Mouse (Mus musculus): Measurements from ENCODE around the gene Primpol. TPM values are rescaled to one million over a fixed set of nuclear protein-coding genes. Genes with fewer than 3 reads are reported as not detected.

Primpol gene
- polyA plus RNA-seq, 1 experiment from 2014 or later, result 11.4 TPM

DNA sequence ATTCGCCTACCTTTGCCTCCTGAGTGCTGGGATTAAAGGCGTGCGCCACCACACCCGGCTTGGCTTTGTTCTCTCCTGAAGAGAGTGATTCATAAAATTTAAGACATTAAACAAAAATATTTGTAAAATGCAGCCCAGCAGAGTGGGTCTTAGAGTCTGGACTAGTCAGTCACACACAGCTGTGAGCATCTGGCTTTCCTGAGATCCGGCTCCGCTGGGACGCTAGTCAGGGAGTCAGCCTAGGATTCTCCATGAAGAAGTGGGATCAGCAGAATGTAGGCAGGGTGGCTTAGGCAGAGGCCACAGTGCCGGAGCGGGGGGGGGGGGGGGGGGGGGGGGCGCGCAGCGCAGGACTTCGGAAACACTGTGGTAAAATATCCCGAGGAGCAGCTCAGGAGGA, 46.3 kb downstream of the Primpol start:
- H3K27me3 ChIP-seq (ENCODE audit: low read depth, poor library complexity, severe bottlenecking), result no peaks in the 10 kb centered on the region
- H3K9me3 ChIP-seq (replicated peaks), result no peaks in the 10 kb centered on the region
- WGBS, result 97% methylated on average over 9 of the region's 14 CpGs
- DNase-seq (ENCODE audit: low spot score), result no peak
- H3K36me3 ChIP-seq, result peaks cover 67% of the 10 kb centered on the region
- no peak overlapping the region for H3K27ac ChIP-seq
- H3K4me1 ChIP-seq, result no peaks in the 10 kb centered on the region
- H3K4me3 ChIP-seq, result no peak overlapping the region

DNA sequence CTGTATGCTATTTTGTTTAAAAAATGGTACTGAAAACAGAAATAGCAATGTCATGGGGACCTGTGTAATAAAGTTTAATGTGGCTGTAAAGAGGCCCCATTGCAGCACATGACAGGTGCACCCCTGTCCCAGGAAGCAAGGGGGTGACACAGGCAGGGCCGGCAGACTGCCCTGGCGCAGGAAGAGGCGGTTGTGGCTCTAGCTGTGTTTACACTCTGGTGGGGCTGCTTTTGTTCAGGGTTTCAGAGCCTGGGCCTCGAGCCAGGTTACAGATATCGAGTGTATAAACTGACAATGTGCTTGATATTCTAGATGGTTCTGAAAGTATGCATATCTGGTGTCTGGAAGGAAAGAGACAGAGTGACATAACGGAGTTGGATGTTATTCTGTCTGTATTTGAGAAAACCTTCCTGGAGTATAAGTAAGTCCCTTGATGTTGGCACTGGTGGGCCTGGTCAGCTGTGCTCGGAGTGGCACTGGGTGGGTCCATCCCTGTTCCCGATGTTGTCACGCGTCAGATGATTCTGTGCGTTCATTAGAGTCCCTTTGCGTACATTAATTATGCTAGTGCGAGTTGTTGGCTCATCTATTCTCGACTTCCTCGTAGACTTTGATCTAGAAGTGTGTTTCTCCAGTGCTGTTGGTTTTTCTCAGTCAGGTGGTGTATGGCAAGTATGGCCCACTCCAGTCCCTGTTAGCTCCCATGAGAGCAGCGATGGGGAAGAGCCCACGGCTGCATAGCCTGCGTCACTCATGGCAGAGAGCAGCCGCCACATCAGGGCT, 47.2 kb downstream of the Primpol start:
- DNase-seq (ENCODE audit: low spot score), result no peak
- Histone ChIP-seq H3K9me3 (replicated peaks) (no peaks in the 10 kb centered on the region), H3K27me3 (ENCODE audit: low read depth, poor library complexity, severe bottlenecking) (no peaks in the 10 kb centered on the region), H3K27ac (no peak overlapping the region), H3K4me1 (no peaks in the 10 kb centered on the region), H3K4me3 (no peak overlapping the region), H3K36me3 (peaks cover 67% of the 10 kb centered on the region)
- WGBS, result 93% methylated on average over 19 of the region's 19 CpGs

GRCm38 (mm10) chr8:46568942-46569341, 48.1 kb downstream of the Primpol start:
- H3K36me3 ChIP-seq, result peaks cover 62% of the 10 kb centered on the region
- H3K4me3 ChIP-seq, result no peak overlapping the region
- no peak for DNase-seq (ENCODE audit: low spot score)
- H3K27me3 ChIP-seq (ENCODE audit: low read depth, poor library complexity, severe bottlenecking), result no peaks in the 10 kb centered on the region
- no peaks in the 10 kb centered on the region for H3K4me1 ChIP-seq
- H3K27ac ChIP-seq, result no peak overlapping the region
- H3K9me3 ChIP-seq (replicated peaks), result no peaks in the 10 kb centered on the region
- WGBS, result 92% methylated on average over 2 of the region's 2 CpGs

DNA sequence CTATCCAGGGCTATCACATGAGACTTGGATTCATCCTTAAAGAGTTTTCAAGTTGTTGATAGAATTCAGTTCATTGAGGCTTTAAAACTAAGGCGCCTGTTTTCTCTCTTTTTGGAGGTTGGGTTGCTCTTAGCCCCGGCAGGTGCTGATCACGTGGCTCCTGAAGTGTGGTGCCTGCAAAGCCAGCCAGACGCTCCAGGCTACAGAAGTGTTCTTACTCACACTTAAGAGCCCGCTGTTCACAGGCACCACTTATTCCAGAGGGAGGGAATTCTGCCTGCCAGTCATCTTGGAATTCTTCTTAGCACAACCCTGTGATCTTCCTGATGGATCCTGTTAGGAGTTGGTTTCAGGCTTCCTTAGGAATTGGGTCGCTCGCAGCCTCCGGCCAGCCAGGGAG, 49.1 kb downstream of the Primpol start:
- H3K9me3 ChIP-seq (replicated peaks), result no peaks in the 10 kb centered on the region
- H3K4me3 ChIP-seq, result no peak overlapping the region
- H3K27ac ChIP-seq, result no peak overlapping the region
- H3K27me3 ChIP-seq (ENCODE audit: low read depth, poor library complexity, severe bottlenecking), result no peaks in the 10 kb centered on the region
- whole genome bisulfite sequencing, result 88% methylated on average over 8 of the region's 8 CpGs
- no peaks in the 10 kb centered on the region for H3K4me1 ChIP-seq
- H3K36me3 ChIP-seq, result peaks cover 62% of the 10 kb centered on the region
- no peak for DNase-seq (ENCODE audit: low spot score)

GRCm38 (mm10) chr8:46566914-46567529, 50.0 kb downstream of the Primpol start:
- 89% methylated on average over 7 of the region's 7 CpGs for WGBS
- Histone ChIP-seq H3K4me1 (no peaks in the 10 kb centered on the region), H3K27me3 (ENCODE audit: low read depth, poor library complexity, severe bottlenecking) (no peaks in the 10 kb centered on the region), H3K4me3 (no peak overlapping the region), H3K9me3 (replicated peaks) (no peaks in the 10 kb centered on the region), H3K27ac (no peak overlapping the region), H3K36me3 (peaks cover 63% of the 10 kb centered on the region)
- no peak for DNase-seq (ENCODE audit: low spot score)

DNA sequence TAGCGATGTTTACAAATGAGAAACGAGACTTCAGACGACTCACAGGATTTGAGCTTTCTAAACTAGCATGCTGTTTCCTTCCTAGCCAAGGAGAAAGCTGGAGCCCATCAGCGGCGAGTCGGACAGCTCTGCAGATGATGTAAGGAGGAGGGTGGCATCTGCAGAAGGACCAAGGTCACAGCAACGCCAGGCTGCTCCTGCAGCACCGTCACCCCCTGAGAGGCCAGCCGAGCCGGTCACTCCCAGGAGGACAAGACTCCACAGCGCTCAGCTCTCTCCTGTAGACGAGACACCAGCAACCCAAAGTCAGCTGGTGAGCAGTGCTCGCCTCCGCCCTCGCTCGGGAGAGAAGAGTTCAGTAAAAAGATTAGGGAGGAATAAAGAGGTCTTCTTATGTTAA, 54.7 kb downstream of the Primpol start:
- WGBS, result 92% methylated on average over 16 of the region's 16 CpGs
- H3K36me3 ChIP-seq, result peaks cover 84% of the 10 kb centered on the region

GRCm38 (mm10) chr8:46559428-46559827, 57.6 kb downstream of the Primpol start:
- H3K4me3 ChIP-seq, result no peak overlapping the region
- no peaks in the 10 kb centered on the region for H3K4me1 ChIP-seq
- no peaks in the 10 kb centered on the region for H3K27me3 ChIP-seq (ENCODE audit: low read depth, poor library complexity, severe bottlenecking)
- H3K9me3 ChIP-seq (replicated peaks), result no peaks in the 10 kb centered on the region
- peak; percentile 57 for DNase-seq (ENCODE audit: low spot score)
- no peak overlapping the region for H3K27ac ChIP-seq
- peaks cover 91% of the 10 kb centered on the region for H3K36me3 ChIP-seq
- WGBS, result 77% methylated on average over 6 of the region's 6 CpGs

More for the DNA sequence above, 54.7 kb downstream of the Primpol start:
- no peaks in the 10 kb centered on the region for H3K27me3 ChIP-seq (ENCODE audit: low read depth, poor library complexity, severe bottlenecking)
- no peak overlapping the region for H3K27ac ChIP-seq
- H3K4me1 ChIP-seq, result no peaks in the 10 kb centered on the region
- no peak overlapping the region for H3K4me3 ChIP-seq
- no peak for DNase-seq (ENCODE audit: low spot score)
- no peaks in the 10 kb centered on the region for H3K9me3 ChIP-seq (replicated peaks)

GRCm38 (mm10) chr8:46552441-46552765, 64.6 kb downstream of the Primpol start:
- DNase-seq (ENCODE audit: low spot score), result no peak
- Histone ChIP-seq H3K27ac (peak overlapping the region; percentile 81), H3K4me1 (peaks cover 14% of the 10 kb centered on the region), H3K9me3 (replicated peaks) (no peaks in the 10 kb centered on the region), H3K36me3 (peaks cover 25% of the 10 kb centered on the region), H3K27me3 (ENCODE audit: low read depth, poor library complexity, severe bottlenecking) (no peaks in the 10 kb centered on the region), H3K4me3 (peak overlapping the region; percentile 81)
- WGBS, result 4% methylated on average over 10 of the region's 10 CpGs

DNA sequence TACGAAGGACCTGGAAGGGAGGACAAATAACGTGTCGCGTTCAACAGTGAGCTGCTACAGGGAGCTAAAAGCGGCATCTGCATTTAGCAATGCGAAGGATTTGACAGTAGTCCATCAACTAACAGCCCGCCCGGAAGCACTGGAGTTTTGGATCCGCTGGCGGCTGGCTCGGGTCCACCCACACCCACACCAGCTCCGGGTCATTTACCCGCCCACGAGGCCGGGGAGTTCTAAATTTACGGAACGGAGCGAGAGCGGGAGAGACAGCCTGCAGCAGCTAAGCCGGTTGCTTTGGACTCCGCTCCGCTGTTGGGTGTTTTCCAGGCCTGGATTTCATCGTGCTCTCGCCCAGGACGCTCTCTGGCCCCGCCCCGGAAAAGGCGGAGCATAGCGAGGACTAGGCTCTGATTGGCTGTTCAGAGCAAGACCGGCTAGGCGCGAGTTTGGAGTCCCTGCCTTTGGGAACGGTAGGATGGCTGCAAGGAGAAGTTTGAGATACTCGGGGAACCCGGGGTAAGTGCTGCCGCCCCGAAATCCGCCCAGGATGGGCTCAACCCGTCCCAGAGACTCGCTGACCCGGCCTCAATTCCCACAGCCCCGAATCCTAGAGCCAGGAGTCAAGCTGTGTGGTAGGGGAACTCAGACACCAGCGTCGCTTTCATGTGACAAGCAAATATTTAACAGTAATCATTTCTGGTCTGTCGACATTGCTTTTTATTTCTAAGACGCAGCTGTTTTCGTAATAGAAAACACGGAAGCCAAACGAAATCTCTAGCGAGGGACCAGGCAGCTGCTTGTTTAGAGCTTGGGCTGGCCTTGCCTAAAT, 65.2 kb downstream of the Primpol start, which contains the start of gene Cenpu:
Cenpu (plus strand) TSS at position 414 of the 826 bp plus-strand sequence.
- Histone ChIP-seq H3K36me3 (peaks cover 19% of the 10 kb centered on the region), H3K4me1 (peaks cover 14% of the 10 kb centered on the region), H3K27ac (peak within 1 kb of the TSS; percentile 81), H3K27me3 (ENCODE audit: low read depth, poor library complexity, severe bottlenecking) (no peaks in the 10 kb centered on the region), H3K4me3 (peak within 1 kb of the TSS; percentile 81), H3K9me3 (replicated peaks) (no peaks in the 10 kb centered on the region)
- WGBS, result under 1% methylated on average over 50 of the region's 50 CpGs
- peak; percentile 99 for DNase-seq (ENCODE audit: low spot score)

DNA sequence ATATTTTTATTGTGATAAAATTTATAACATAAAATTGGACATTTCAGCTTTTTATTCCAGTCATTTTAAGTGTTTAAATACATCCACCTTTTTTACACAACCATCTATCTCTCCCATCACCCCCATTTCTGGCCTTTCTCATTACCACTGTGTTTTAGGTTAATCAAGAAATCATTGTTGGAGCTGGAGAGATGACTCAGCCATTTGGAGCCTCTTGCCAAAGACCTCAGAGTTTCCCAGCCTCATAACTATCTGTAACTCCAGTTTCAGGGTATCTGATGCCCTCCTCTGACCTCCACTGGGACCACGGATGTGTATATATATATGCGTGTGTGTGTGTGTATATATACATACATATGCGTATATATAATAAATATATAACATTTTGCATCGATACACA, 66.0 kb downstream of the Primpol start:
- 58% methylated on average over 4 of the region's 4 CpGs for WGBS

DNA sequence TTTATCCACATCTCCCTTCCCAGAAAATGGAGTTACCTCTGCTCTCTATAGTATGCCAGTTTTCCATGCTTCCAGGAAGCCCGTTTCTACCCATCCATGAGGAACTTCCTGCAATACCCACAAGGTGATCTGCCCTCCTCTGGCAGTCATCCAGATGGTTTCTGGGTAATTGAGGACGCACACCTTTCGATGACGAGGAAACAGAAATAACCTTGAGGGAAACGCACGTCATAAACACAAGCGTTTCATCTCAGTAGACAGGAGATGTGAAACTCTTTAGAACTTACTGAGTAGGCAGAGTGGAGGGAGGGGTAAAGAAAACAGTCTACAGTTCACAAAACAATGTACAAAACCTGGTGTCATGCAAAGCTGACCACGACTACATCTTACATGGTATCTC, 67.0 kb downstream of the Primpol start:
- 87% methylated on average over 8 of the region's 8 CpGs for WGBS

More for the DNA sequence above, 66.0 kb downstream of the Primpol start:
- Histone ChIP-seq H3K4me3 (peak overlapping the region; percentile 81), H3K4me1 (peaks cover 14% of the 10 kb centered on the region), H3K27ac (peak overlapping the region; percentile 81), H3K9me3 (replicated peaks) (no peaks in the 10 kb centered on the region), H3K27me3 (ENCODE audit: low read depth, poor library complexity, severe bottlenecking) (no peaks in the 10 kb centered on the region), H3K36me3 (peaks cover 12% of the 10 kb centered on the region)
- DNase-seq (ENCODE audit: low spot score), result no peak

DNA sequence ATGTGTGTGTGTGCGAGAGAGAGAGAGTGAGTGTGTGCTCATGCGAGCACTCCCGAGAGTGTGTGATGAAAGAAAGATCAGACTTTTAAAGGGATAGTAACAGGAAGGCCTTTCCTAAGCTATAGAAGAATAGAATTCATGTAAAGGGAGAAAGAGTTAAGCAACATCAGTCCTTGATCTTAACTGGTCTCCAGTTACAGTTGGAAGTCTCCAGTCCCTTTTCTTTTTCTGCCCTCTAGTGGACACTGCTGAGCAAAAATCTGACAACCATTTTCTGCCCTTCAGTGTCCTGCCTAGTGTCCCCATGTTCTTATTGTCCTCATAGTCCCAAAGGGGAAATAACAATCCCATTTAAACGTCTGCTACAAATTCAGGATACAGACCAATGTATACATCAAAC, 69.8 kb downstream of the Primpol start:
- WGBS, result 52% methylated on average over 4 of the region's 4 CpGs
- DNase-seq (ENCODE audit: low spot score), result no peak
- H3K9me3 ChIP-seq (replicated peaks), result no peaks in the 10 kb centered on the region
- H3K27ac ChIP-seq, result no peak overlapping the region
- H3K27me3 ChIP-seq (ENCODE audit: low read depth, poor library complexity, severe bottlenecking), result no peaks in the 10 kb centered on the region
- peaks cover 3% of the 10 kb centered on the region for H3K4me1 ChIP-seq
- H3K4me3 ChIP-seq, result no peak overlapping the region
- H3K36me3 ChIP-seq, result no peaks in the 10 kb centered on the region

More for the DNA sequence above, 67.0 kb downstream of the Primpol start:
- no peak for DNase-seq (ENCODE audit: low spot score)
- H3K27me3 ChIP-seq (ENCODE audit: low read depth, poor library complexity, severe bottlenecking), result no peaks in the 10 kb centered on the region
- H3K4me1 ChIP-seq, result peaks cover 14% of the 10 kb centered on the region
- no peaks in the 10 kb centered on the region for H3K9me3 ChIP-seq (replicated peaks)
- H3K4me3 ChIP-seq, result no peak overlapping the region
- H3K27ac ChIP-seq, result no peak overlapping the region
- peaks cover 5% of the 10 kb centered on the region; the same call in 1 of the 2 replicates for H3K36me3 ChIP-seq
